Mouse (Mus musculus) limb, embryonic 11.5 days (tissue): ENCODE measurements around the gene Grm4. TPM values are rescaled to one million over a fixed set of nuclear protein-coding genes. Genes with fewer than 3 reads are reported as not detected.

ENCODE experiments used
- ATAC-seq: fragments of 200-750 bp; cut with Nextera tagmentation; 2 replicates; pipeline ENCODE4 v1.8.0; 2017; ENCODE audit warnings: low read depth; ENCODE audit not compliant: insufficient number of reproducible peaks, low FRiP score, low TSS enrichment
- DNase-seq: peaks from one replicate; pipeline ENCODE4 v3.0.0-alpha.2; 2015; ENCODE audit warnings: low spot score
- H3K27ac ChIP-seq: fragments of 300-500 bp; sonication (generic); replicated peaks from 2 replicates; pipeline ENCODE4 v1.5.1; 2014; ENCODE audit warnings: low read depth, mild to moderate bottlenecking, low read length
- H3K27me3 ChIP-seq: fragments of 300-500 bp; sonication (generic); 2 replicates; pipeline ENCODE4 v1.6.1; 2014; ENCODE audit warnings: mild to moderate bottlenecking, low read length, mixed read lengths; ENCODE audit not compliant: control insufficient read depth, insufficient read depth
- H3K36me3 ChIP-seq: fragments of 300-500 bp; sonication (generic); 2 replicates; pipeline ENCODE4 v1.6.1; 2014; ENCODE audit warnings: mild to moderate bottlenecking, low read length, moderate library complexity, mixed read lengths; ENCODE audit not compliant: control insufficient read depth, insufficient read depth
- H3K4me1 ChIP-seq: fragments of 300-500 bp; sonication (generic); 2 replicates; pipeline ENCODE4 v1.6.1; 2014; ENCODE audit warnings: low read length, mixed read lengths; ENCODE audit not compliant: control insufficient read depth, insufficient read depth
- H3K4me2 ChIP-seq: fragments of 300-500 bp; sonication (generic); 2 replicates; pipeline ENCODE4 v1.6.1; 2014; ENCODE audit warnings: low read depth, mild to moderate bottlenecking, moderate library complexity; ENCODE audit not compliant: severe bottlenecking
- H3K4me3 ChIP-seq: fragments of 300-500 bp; sonication (generic); 2 replicates; pipeline ENCODE4 v1.5.1; 2014; ENCODE audit warnings: low read depth, low read length
- H3K9ac ChIP-seq: fragments of 300-500 bp; sonication (generic); 2 replicates; pipeline ENCODE4 v1.6.1; 2014; ENCODE audit warnings: mild to moderate bottlenecking, low read length
- H3K9me3 ChIP-seq: fragments of 300-500 bp; sonication (generic); 2 replicates; pipeline ENCODE4 v1.6.1; 2016; ENCODE audit warnings: low read length; ENCODE audit not compliant: control insufficient read depth
- WGBS: fragments of 180-500 bp; shearing (Covaris S2); extraction: QIAGEN DNeasy Blood & Tissue Kit; methylation state at CpG from one replicate; pipeline ENCODE4 v1.1.7; 2014; 5-methylcytosine and 5-hydroxymethylcytosine counted together
- polyA plus RNA-seq: library from polyadenylated mRNA; unstranded; fragments of >200 nt; fragmentation: Nextera tagmentation; extraction: Ambion mirVana; gene quantifications from 2 replicates; pipeline ENCODE4 v1.2.1, GENCODE M21; 2014

The Grm4 gene
- polyA plus RNA-seq, 1 experiment from 2014 or later, result 0.23 TPM

- H3K4me1 ChIP-seq, result peaks cover 29% of the 10 kb centered on the region
- no peak overlapping the region for H3K4me3 ChIP-seq
- DNase-seq (no peak), ATAC-seq (no peak)
- H3K9me3 ChIP-seq, result no peaks in the 10 kb centered on the region
- no peak overlapping the region for H3K4me2 ChIP-seq
- H3K27ac ChIP-seq, result no peak overlapping the region
- peaks cover 16% of the 10 kb centered on the region; the same call in 1 of the 2 replicates for H3K36me3 ChIP-seq
- whole genome bisulfite sequencing, result 91% methylated on average over 13 of the region's 13 CpGs
- H3K9ac ChIP-seq, result no peak overlapping the region
- no peaks in the 10 kb centered on the region for H3K27me3 ChIP-seq
Observed at GRCm38 (mm10) chr17:27560926-27561480, 39.8 kb upstream of the Grm4 start.

- Histone ChIP-seq H3K27ac (no peak overlapping the region), H3K9me3 (no peaks in the 10 kb centered on the region), H3K27me3 (no peaks in the 10 kb centered on the region), H3K4me2 (peak overlapping the region; percentile 96; the same call in 1 of the 2 replicates), H3K36me3 (peaks cover 16% of the 10 kb centered on the region; the same call in 1 of the 2 replicates), H3K4me1 (peaks cover 22% of the 10 kb centered on the region), H3K4me3 (no peak overlapping the region), H3K9ac (no peak overlapping the region)
- 67% methylated on average over 12 of the region's 12 CpGs for WGBS
- ATAC-seq, result no peak
- DNase-seq, result no peak
Observed at GRCm38 (mm10) chr17:27559596-27559995, 38.4 kb upstream of the Grm4 start.

GRCm38 (mm10) chr17:27558845-27559244, 37.6 kb upstream of the Grm4 start:
- Histone ChIP-seq H3K27me3 (no peaks in the 10 kb centered on the region), H3K9ac (peak overlapping the region; percentile 13; the same call in 1 of the 2 replicates), H3K36me3 (peaks cover 16% of the 10 kb centered on the region; the same call in 1 of the 2 replicates), H3K9me3 (no peaks in the 10 kb centered on the region), H3K27ac (no peak overlapping the region), H3K4me3 (peak overlapping the region; percentile 78), H3K4me1 (peaks cover 19% of the 10 kb centered on the region), H3K4me2 (peak overlapping the region; percentile 96)
- ATAC-seq (no peak), DNase-seq (no peak)
- 2% methylated on average over 5 of the region's 5 CpGs for WGBS

GRCm38 (mm10) chr17:27557927-27558661, 36.9 kb upstream of the Grm4 start:
- Histone ChIP-seq H3K36me3 (peaks cover 14% of the 10 kb centered on the region; the same call in 1 of the 2 replicates), H3K4me3 (peak overlapping the region; percentile 78), H3K4me1 (peaks cover 19% of the 10 kb centered on the region), H3K27me3 (no peaks in the 10 kb centered on the region), H3K9ac (peak overlapping the region; percentile 93), H3K9me3 (no peaks in the 10 kb centered on the region), H3K27ac (peak overlapping the region; percentile 99), H3K4me2 (peak overlapping the region; percentile 96)
- under 1% methylated on average over 14 of the region's 14 CpGs for WGBS
- ATAC-seq, result no peak
- DNase-seq, result peak; percentile 49

- Histone ChIP-seq H3K4me1 (peaks cover 19% of the 10 kb centered on the region), H3K36me3 (peaks cover 14% of the 10 kb centered on the region; the same call in 1 of the 2 replicates), H3K9ac (peak overlapping the region; percentile 93), H3K27ac (peak overlapping the region; percentile 99), H3K4me2 (peak overlapping the region; percentile 96), H3K27me3 (no peaks in the 10 kb centered on the region), H3K9me3 (no peaks in the 10 kb centered on the region), H3K4me3 (peak overlapping the region; percentile 78)
- DNase-seq (peak; percentile 84), ATAC-seq (no peak)
- WGBS, result under 1% methylated on average over 61 of the region's 75 CpGs
Observed at GRCm38 (mm10) chr17:27557181-27557926, 36.2 kb upstream of the Grm4 start.

GRCm38 (mm10) chr17:27556315-27557011, 35.3 kb upstream of the Grm4 start, which contains the start of gene Hmga1:
Gene Hmga1, plus strand, starts transcription at chr17:27556497.
- H3K9ac ChIP-seq, result peak within 1 kb of the TSS; percentile 93
- H3K4me3 ChIP-seq, result peak within 1 kb of the TSS; percentile 78
- H3K4me1 ChIP-seq, result peaks cover 16% of the 10 kb centered on the region
- DNase-seq (peak; percentile 95), ATAC-seq (peak; percentile 62)
- WGBS, result under 1% methylated on average over 79 of the region's 79 CpGs
- H3K4me2 ChIP-seq, result peak within 1 kb of the TSS; percentile 96
- H3K27me3 ChIP-seq, result no peaks in the 10 kb centered on the region
- no peaks in the 10 kb centered on the region for H3K9me3 ChIP-seq
- H3K27ac ChIP-seq, result peak within 1 kb of the TSS; percentile 99
- peaks cover 7% of the 10 kb centered on the region; the same call in 1 of the 2 replicates for H3K36me3 ChIP-seq

- ATAC-seq, result peak; percentile 59
- WGBS, result under 1% methylated on average over 44 of the region's 55 CpGs
- Histone ChIP-seq H3K9me3 (no peaks in the 10 kb centered on the region), H3K4me1 (peaks cover 14% of the 10 kb centered on the region), H3K4me2 (peak overlapping the region; percentile 96), H3K9ac (peak overlapping the region; percentile 93), H3K4me3 (peak overlapping the region; percentile 78), H3K27ac (peak overlapping the region; percentile 99), H3K27me3 (no peaks in the 10 kb centered on the region), H3K36me3 (peaks cover 3% of the 10 kb centered on the region; the same call in 1 of the 2 replicates)
- DNase-seq, result peak; percentile 94
Observed at GRCm38 (mm10) chr17:27555512-27556172, 34.4 kb upstream of the Grm4 start.
